Mouse (Mus musculus): ENCODE data around the gene Klhl13. TPM values are rescaled to one million over a fixed set of nuclear protein-coding genes. Genes with fewer than 3 reads are reported as not detected.
A peak's percentile ranks its signal among the peaks of the same experiment; 100 is the strongest.

The Klhl13 gene
- polyA plus RNA-seq (2015; fragmentation: Nextera tagmentation; extraction: Ambion mirVana) = 150 and 157 TPM in 2 replicates

DNA sequence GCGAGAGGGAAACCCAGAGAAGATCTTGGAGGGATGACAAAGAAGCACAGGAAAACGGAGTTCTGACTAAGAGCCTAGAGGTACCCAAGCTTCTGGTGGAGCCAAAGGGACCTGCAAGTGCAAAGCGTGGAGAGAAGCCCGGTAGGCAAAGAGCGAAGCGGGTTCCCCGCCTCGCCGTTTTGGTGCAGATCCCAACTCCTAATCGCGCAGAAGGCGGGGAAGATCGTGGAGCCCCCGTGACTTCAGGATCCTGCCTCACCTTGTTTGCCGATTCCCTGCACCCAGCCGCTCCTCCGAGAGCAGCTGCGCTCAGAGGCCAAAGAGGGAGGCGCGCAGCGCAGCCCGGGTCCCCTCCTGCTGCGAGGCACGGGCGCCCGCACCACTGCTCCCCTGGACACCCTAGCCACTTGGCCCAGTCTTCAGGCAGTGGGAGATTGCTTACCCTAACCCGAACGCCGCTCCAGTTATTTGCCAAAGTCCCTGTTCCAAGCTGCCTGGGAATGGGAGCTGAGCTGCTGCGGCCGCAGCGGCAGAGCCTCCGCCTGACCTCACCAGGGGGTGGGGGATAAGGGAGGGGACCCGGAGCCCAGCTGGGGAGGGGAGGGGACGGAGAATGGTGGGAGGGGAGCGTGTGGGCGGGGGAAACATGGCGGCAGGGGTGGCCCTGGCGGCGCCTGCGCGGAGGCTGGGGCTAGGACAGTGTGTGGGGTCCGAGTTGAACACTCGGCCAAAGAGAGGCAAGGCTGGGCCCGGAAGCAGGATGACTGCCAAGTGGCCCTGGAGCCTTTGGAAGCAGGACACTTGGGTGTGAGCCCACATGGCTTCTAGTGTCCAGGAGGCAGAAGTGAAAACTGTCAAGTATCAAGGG lies at the start of gene Klhl13:
TSS of gene Klhl13 (minus strand) at position 569 of the 868 bp plus-strand sequence.
- Histone ChIP-seq H3K9me3 (no peaks in the 10 kb centered on the region), H3K4me2 (replicated peaks) (peak within 1 kb of the TSS; percentile 55), H3K27me3 (no peaks in the 10 kb centered on the region), H3K36me3 (no peaks in the 10 kb centered on the region), H3K9ac (replicated peaks) (peak within 1 kb of the TSS; percentile 71), H3K4me1 (replicated peaks) (no peaks in the 10 kb centered on the region), H3K27ac (peak within 1 kb of the TSS; percentile 58; the same call in 1 of the 2 replicates), H3K4me3 (replicated peaks) (peak within 1 kb of the TSS; percentile 57)
- peak; percentile 94 for ATAC-seq
- WGBS = 15% methylated on average over 45 of the region's 45 CpGs

DNA sequence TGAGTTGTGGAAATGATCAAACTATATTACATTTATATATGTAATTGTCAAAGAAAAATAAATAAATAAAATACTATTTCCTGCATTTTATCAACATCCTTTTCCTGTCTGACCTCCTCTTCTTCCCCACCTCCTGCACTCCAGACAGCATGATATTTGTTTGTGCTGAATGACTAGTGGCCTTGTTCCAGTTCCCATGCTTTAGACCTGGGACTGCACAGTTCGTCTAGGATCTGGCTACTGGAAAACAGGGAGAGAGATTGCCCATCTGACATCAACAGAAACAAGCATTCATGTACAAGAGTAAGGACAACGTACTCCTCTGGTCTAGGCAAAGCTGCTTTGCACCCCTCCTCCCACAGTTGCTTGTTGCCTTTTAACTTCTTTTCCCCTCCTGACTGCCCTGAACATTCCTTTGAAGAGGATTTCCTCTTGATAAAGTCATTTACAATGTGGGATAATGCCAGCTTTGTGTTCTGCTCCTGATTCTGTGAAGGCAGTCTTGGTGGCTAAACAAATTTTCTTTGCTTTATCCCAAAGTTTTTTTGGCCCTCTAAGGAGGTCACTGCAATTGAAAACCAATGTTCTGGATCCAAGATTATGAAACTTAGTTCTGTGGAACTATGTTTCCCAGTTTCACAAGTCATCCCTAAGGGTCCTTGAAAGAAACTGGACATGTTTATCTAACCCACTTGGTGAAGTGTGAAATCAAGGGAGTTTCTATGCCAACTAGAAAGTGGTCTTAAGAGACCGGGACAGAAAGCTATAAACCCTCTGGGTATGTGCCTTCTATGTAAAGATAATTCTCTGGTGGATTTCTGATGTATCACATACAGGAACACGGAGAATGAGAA lies 44.6 kb upstream of the Klhl13 start:
- no peak overlapping the region for H3K4me3 ChIP-seq (replicated peaks)
- H3K4me2 ChIP-seq (replicated peaks) = no peak overlapping the region
- no peaks in the 10 kb centered on the region for H3K4me1 ChIP-seq (replicated peaks)
- H3K9me3 ChIP-seq = no peaks in the 10 kb centered on the region
- WGBS = 49% methylated on average over 4 of the region's 4 CpGs
- no peaks in the 10 kb centered on the region for H3K27me3 ChIP-seq
- no peak overlapping the region for H3K27ac ChIP-seq
- H3K36me3 ChIP-seq = no peaks in the 10 kb centered on the region
- no peak for ATAC-seq
- no peak overlapping the region for H3K9ac ChIP-seq (replicated peaks)

DNA sequence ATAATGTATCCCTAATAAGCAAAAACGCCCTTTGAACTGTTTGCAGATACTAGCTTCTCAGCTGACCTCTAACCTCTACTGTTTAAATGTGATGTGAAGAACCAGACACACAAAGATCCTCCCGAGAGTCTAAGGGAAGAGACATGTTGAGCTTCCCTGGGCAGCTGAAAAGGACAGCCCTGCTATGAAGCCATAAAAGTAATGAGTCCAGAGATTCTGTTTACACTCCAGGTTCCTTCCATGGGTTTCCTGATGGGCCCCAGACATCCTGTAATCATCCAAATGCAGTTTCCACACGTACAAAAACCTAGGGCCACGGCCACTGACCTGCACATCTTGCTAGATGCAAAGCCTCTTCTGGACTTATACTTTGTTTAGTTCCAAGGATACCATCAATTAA lies 23.8 kb upstream of the Klhl13 start:
- no peak for ATAC-seq
- H3K9ac ChIP-seq (replicated peaks) = no peak overlapping the region
- H3K27ac ChIP-seq = no peak overlapping the region
- H3K4me2 ChIP-seq (replicated peaks) = no peak overlapping the region
- no peaks in the 10 kb centered on the region for H3K36me3 ChIP-seq
- H3K27me3 ChIP-seq = no peaks in the 10 kb centered on the region
- 68% methylated on average over 4 of the region's 4 CpGs for WGBS
- H3K4me1 ChIP-seq (replicated peaks) = no peaks in the 10 kb centered on the region
- no peak overlapping the region for H3K4me3 ChIP-seq (replicated peaks)
- H3K9me3 ChIP-seq = no peaks in the 10 kb centered on the region

DNA sequence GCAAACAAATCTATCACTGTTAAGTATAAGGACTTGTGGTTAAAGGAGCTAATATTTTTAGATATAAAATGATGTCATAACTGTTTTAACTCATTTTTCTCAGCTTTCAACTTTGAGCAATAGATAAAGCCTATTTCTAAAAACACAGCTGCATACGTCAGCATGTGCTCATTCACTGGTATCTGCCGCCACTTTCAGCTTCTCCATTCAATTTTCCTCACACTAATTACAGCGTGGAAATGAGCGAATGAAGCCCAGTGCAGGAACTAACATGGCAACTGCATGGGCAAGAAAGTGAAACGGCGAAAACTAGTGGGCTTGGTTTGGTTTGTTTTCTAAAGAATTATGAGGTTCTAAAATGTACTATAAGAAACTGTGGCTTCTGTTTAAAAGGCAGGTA lies 1.4 kb downstream of the Klhl13 start:
- H3K27ac ChIP-seq = no peak overlapping the region
- H3K9me3 ChIP-seq = no peaks in the 10 kb centered on the region
- no peak for ATAC-seq
- no peaks in the 10 kb centered on the region for H3K36me3 ChIP-seq
- no peaks in the 10 kb centered on the region for H3K4me1 ChIP-seq (replicated peaks)
- no peaks in the 10 kb centered on the region for H3K27me3 ChIP-seq
- H3K4me2 ChIP-seq (replicated peaks) = peak overlapping the region; percentile 55
- H3K4me3 ChIP-seq (replicated peaks) = peak overlapping the region; percentile 57
- H3K9ac ChIP-seq (replicated peaks) = no peak overlapping the region
- 49% methylated on average over 6 of the region's 6 CpGs for WGBS

DNA sequence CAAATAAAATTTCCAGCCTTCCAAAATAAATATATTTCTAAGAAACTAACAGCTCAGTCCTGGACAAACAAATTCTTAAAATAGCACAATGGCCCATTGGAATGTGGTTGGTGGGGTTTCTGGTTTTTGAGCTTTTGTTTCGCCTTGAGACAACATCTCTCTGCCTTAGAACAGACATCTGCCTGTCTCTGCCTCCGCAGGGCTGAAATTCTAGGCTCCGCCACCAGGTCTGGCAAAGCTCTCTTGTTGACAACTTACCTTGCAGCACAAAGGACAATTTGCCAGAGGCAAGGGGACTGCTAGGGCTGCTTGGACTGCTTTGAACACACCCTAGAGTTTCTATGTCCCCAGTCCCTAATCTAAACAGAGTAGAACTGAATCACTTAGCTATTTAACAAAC lies 4.4 kb downstream of the Klhl13 start:
- Histone ChIP-seq H3K9ac (replicated peaks) (no peak overlapping the region), H3K4me2 (replicated peaks) (no peak overlapping the region), H3K4me3 (replicated peaks) (no peak overlapping the region), H3K36me3 (no peaks in the 10 kb centered on the region), H3K27ac (no peak overlapping the region), H3K9me3 (no peaks in the 10 kb centered on the region), H3K4me1 (replicated peaks) (no peaks in the 10 kb centered on the region), H3K27me3 (no peaks in the 10 kb centered on the region)
- ATAC-seq = no peak
- WGBS = 87% methylated on average over 3 of the region's 3 CpGs

DNA sequence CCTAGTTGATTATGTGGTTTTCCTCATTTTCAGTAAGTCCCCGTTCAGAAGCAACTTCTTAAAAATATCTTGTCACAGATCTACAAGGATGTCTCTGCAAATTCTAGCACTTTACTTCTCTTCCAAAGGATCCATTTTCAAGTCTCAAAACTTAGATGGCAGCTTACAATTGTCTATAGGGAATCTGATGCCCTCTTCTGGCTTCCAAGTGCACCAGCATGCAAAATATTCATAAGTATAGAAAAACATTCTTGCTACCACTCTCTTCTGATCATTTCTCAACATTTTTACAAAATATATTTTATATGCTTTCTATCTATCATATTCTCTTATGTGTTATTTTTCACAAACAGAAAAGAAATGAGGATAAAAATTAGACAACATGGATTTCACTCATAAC lies 14.8 kb downstream of the Klhl13 start:
- H3K36me3 ChIP-seq = no peaks in the 10 kb centered on the region
- H3K9ac ChIP-seq (replicated peaks) = no peak overlapping the region
- H3K9me3 ChIP-seq = no peaks in the 10 kb centered on the region
- no peak overlapping the region for H3K4me3 ChIP-seq (replicated peaks)
- no peaks in the 10 kb centered on the region for H3K4me1 ChIP-seq (replicated peaks)
- H3K4me2 ChIP-seq (replicated peaks) = no peak overlapping the region
- H3K27me3 ChIP-seq = no peaks in the 10 kb centered on the region
- no peak for ATAC-seq
- 74% methylated on average over 1 of the region's 1 CpGs for WGBS
- no peak overlapping the region for H3K27ac ChIP-seq

DNA sequence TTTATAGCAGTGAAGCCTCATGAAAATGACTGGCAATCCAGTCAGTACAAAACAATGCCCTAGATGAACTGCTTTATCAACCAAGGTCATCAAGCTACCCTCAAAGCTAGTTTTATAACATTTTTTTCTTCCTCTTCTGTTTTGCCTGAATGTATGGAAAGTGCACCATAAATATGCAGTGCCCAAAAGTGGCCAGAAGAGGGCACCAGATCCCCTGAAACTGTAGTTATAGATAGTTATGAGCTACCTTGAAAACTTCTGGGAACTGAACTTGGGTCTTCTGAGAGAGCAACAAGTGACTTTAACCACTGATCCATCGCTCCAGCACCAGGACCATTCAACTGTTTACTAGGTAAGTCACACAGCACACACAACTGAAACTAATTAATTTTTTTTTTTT lies 36.8 kb downstream of the Klhl13 start:
- H3K9ac ChIP-seq (replicated peaks) = no peak overlapping the region
- no peak overlapping the region for H3K27ac ChIP-seq
- H3K27me3 ChIP-seq = no peaks in the 10 kb centered on the region
- no peak for ATAC-seq
- H3K4me2 ChIP-seq (replicated peaks) = no peak overlapping the region
- H3K36me3 ChIP-seq = no peaks in the 10 kb centered on the region
- H3K4me3 ChIP-seq (replicated peaks) = no peak overlapping the region
- H3K9me3 ChIP-seq = no peaks in the 10 kb centered on the region
- no peaks in the 10 kb centered on the region for H3K4me1 ChIP-seq (replicated peaks)
- 64% methylated on average over 1 of the region's 1 CpGs for WGBS

DNA sequence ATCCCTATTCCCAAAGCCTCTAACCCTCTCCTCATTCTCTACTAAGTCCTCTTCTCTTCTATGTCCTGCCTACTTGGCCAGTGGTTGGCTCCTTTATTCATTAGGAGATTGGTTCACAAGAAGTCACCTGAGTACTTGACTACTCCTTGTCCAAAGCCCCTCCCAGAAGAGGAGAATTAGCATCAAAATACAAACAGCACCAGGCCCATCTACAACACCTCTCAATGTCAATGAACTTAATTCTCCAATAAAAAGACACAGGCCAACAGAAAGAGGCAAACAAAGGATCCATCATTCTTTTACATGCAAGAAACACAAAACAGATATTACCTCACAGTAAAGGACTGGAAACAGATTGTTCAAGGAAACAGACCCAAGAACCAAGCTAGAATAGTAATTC lies 46.0 kb downstream of the Klhl13 start:
- no peak overlapping the region for H3K4me2 ChIP-seq (replicated peaks)
- ATAC-seq = no peak
- no peaks in the 10 kb centered on the region for H3K36me3 ChIP-seq
- H3K9ac ChIP-seq (replicated peaks) = no peak overlapping the region
- H3K4me3 ChIP-seq (replicated peaks) = no peak overlapping the region
- no peak overlapping the region for H3K27ac ChIP-seq
- H3K9me3 ChIP-seq = no peaks in the 10 kb centered on the region
- no peaks in the 10 kb centered on the region for H3K27me3 ChIP-seq
- H3K4me1 ChIP-seq (replicated peaks) = no peaks in the 10 kb centered on the region

DNA sequence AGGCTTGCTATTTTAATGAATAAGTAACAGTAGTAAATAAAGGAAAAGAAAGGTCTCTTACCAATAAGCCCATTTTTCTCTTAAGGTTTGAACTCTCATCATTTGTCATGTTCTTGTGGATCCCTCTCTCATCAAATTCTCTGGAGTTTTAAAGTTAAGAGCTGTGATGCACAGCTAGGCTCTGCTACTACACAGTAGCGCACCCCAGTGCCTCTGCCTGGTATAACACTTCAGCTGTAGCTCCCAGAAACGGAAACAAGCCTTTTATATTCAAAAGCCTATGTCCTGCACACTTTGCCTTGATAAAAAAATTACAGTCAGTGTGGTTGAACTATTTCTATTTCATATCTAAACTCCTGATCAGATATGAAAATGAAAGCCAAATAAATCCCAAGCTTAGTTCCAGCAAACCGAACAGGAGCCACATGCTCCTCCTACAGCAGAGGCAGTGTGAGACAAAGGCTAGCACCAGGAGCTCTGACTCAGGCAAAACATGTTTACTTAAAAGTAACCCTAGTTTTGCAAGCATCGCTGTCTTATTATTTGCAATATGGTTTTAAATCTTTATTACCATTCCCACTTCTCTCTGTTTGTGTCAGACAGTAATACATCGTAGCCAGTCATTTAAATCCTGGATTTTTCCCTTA lies 68.8 kb downstream of the Klhl13 start:
- WGBS = 27% methylated on average over 5 of the region's 5 CpGs
- H3K4me3 ChIP-seq (replicated peaks) = no peak overlapping the region
- H3K9me3 ChIP-seq = no peaks in the 10 kb centered on the region
- H3K4me1 ChIP-seq (replicated peaks) = 0 out of 2 replicates have a peak, but pooled peaks cover 4% of the 10 kb centered on the region
- no peaks in the 10 kb centered on the region for H3K36me3 ChIP-seq
- H3K4me2 ChIP-seq (replicated peaks) = no peak overlapping the region
- ATAC-seq = peak; percentile 67; the same call in 1 of the 2 replicates
- no peak overlapping the region for H3K9ac ChIP-seq (replicated peaks)
- no peaks in the 10 kb centered on the region for H3K27me3 ChIP-seq
- H3K27ac ChIP-seq = peak overlapping the region; percentile 30; the same call in 1 of the 2 replicates

DNA sequence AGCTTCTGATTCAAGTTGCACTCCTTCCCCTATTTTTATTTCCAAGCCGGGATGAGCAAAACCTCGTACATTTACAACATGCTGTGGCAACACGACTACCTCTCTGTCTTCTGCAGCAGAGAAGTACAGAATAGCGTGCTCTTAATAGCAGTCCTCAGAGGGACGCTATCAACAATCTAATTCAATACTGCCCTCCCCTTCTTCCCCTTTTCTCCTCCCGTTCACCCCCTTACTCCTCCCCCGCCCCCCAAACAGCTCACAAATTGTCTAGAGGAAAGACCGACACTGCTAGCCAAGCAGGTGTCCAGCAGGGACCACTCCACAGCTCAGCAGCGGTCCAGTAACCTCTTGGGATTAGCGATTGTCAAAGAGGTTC lies 79.5 kb downstream of the Klhl13 start:
- ATAC-seq = peak; percentile 79
- H3K9ac ChIP-seq (replicated peaks) = peak overlapping the region; percentile 61
- H3K27ac ChIP-seq = peak overlapping the region; percentile 86
- H3K27me3 ChIP-seq = no peaks in the 10 kb centered on the region
- H3K4me1 ChIP-seq (replicated peaks) = no peaks in the 10 kb centered on the region
- no peaks in the 10 kb centered on the region for H3K9me3 ChIP-seq
- 20% methylated on average over 10 of the region's 10 CpGs for WGBS
- H3K4me2 ChIP-seq (replicated peaks) = peak overlapping the region; percentile 52
- peak overlapping the region; percentile 39 for H3K4me3 ChIP-seq (replicated peaks)
- no peaks in the 10 kb centered on the region for H3K36me3 ChIP-seq

DNA sequence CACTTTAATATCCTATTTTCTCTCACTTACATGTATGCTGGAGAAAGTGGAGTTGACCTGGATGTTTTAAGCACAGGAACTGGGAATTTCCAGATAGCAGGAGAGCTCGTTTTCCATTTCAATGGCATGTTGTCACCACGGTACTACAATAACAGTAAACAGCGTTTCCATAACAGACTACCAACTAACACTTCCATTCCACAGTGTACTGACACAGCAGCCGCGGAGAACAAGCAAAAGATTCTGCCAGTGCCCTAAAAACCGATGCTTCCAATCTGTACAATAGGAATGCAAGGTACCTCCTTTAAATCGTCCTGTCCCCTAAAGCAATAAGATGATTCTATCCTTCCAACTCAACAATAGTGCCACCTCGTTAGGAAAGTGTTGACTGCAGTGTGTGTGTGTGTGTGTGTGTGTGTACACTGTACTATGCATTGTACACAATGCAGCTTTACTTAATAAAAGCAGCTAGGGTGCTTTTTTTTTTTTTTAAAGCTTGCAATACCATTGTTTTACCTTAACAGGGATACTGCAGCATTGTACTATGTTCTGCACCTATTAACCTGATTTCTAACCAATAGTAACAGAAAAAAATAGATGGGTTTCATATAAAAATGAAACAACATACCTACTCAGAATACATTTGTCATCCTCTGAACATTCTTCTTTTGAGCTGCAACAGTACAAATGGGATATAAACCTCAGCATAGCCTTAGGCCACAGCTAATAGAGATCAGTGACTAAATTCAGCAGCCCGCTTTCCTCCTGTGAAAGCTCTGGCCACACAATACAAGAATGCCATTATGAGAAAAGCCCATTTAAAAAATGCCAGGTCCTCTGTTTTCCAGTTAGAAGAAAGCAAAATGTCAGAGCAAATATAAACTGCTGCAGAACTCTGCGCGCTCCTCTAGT lies 80.1 kb downstream of the Klhl13 start:
- peak; percentile 68 for ATAC-seq
- H3K9me3 ChIP-seq = no peaks in the 10 kb centered on the region
- WGBS = 25% methylated on average over 11 of the region's 11 CpGs
- H3K36me3 ChIP-seq = no peaks in the 10 kb centered on the region
- H3K27me3 ChIP-seq = no peaks in the 10 kb centered on the region
- peak overlapping the region; percentile 61 for H3K9ac ChIP-seq (replicated peaks)
- peak overlapping the region; percentile 39 for H3K4me3 ChIP-seq (replicated peaks)
- H3K4me2 ChIP-seq (replicated peaks) = peak overlapping the region; percentile 52
- peak overlapping the region; percentile 86 for H3K27ac ChIP-seq
- no peaks in the 10 kb centered on the region for H3K4me1 ChIP-seq (replicated peaks)
